Mouse (Mus musculus): ENCODE results near the gene Sptbn1. TPM values are rescaled to one million over a fixed set of nuclear protein-coding genes. Genes with fewer than 3 reads are reported as not detected.

The Sptbn1 gene
- total and polyA plus RNA-seq, 2 experiments from 2014 or later: 162 to 247 TPM

GRCm38 (mm10) chr11:30232082-30232481 lies 35.9 kb downstream of the Sptbn1 start:
- H3K9me3 ChIP-seq (ENCODE audit: low read length): no peaks in the 10 kb centered on the region
- no peaks in the 10 kb centered on the region for H3K27me3 ChIP-seq (ENCODE audit: insufficient read depth, low read length)
- 64% methylated on average over 2 of the region's 2 CpGs for WGBS
- H3K36me3 ChIP-seq (ENCODE audit: insufficient read depth, low read length): 0 out of 2 replicates have a peak, but pooled peaks cover 5% of the 10 kb centered on the region
- peak; percentile 60 for DNase-seq (ENCODE audit: low spot score)
- no peak overlapping the region for H3K4me3 ChIP-seq (ENCODE audit: low read length)
- no peak overlapping the region for H3K4me2 ChIP-seq (ENCODE audit: low read depth, low read length)
- no peak for ATAC-seq
- H3K9ac ChIP-seq (replicated peaks; ENCODE audit: low read length): no peak overlapping the region
- no peak for TF ChIP-seq CTCF (IDR thresholded peaks at IDR 0.05; ENCODE audit: low read depth)
- H3K27ac ChIP-seq: no peak overlapping the region
- H3K4me1 ChIP-seq (ENCODE audit: insufficient read depth, low read length): 0 out of 2 replicates have a peak, but pooled peaks cover 3% of the 10 kb centered on the region

- no peak overlapping the region for H3K4me2 ChIP-seq (ENCODE audit: low read depth, low read length)
- 84% methylated on average over 3 of the region's 3 CpGs for WGBS
- H3K27ac ChIP-seq: no peak overlapping the region
- H3K36me3 ChIP-seq (ENCODE audit: insufficient read depth, low read length): 0 out of 2 replicates have a peak, but pooled peaks cover 5% of the 10 kb centered on the region
- 0 out of 2 replicates have a peak, but pooled peaks cover 3% of the 10 kb centered on the region for H3K4me1 ChIP-seq (ENCODE audit: insufficient read depth, low read length)
- ATAC-seq (no peak), DNase-seq (ENCODE audit: low spot score) (no peak)
- no peaks in the 10 kb centered on the region for H3K27me3 ChIP-seq (ENCODE audit: insufficient read depth, low read length)
- H3K9me3 ChIP-seq (ENCODE audit: low read length): no peaks in the 10 kb centered on the region
- no peak for TF ChIP-seq CTCF (IDR thresholded peaks at IDR 0.05; ENCODE audit: low read depth)
- H3K9ac ChIP-seq (replicated peaks; ENCODE audit: low read length): no peak overlapping the region
- no peak overlapping the region for H3K4me3 ChIP-seq (ENCODE audit: low read length)
These were observed 36.6 kb downstream of the Sptbn1 start for GRCm38 (mm10) chr11:30231336-30231735.

- no peak for TF ChIP-seq CTCF (IDR thresholded peaks at IDR 0.05; ENCODE audit: low read depth)
- Histone ChIP-seq H3K27me3 (ENCODE audit: insufficient read depth, low read length) (no peaks in the 10 kb centered on the region), H3K36me3 (ENCODE audit: insufficient read depth, low read length) (0 out of 2 replicates have a peak, but pooled peaks cover 2% of the 10 kb centered on the region), H3K27ac (peak overlapping the region; percentile 32; the same call in 1 of the 2 replicates), H3K4me3 (ENCODE audit: low read length) (no peak overlapping the region), H3K9me3 (ENCODE audit: low read length) (no peaks in the 10 kb centered on the region), H3K4me1 (ENCODE audit: insufficient read depth, low read length) (0 out of 2 replicates have a peak, but pooled peaks cover 3% of the 10 kb centered on the region), H3K9ac (replicated peaks; ENCODE audit: low read length) (no peak overlapping the region), H3K4me2 (ENCODE audit: low read depth, low read length) (no peak overlapping the region)
- no peak for DNase-seq (ENCODE audit: low spot score)
- 80% methylated on average over 4 of the region's 4 CpGs for WGBS
- 0 out of 2 replicates have a peak, but pooled peaks have one; percentile 43 for ATAC-seq
These were observed 37.6 kb downstream of the Sptbn1 start for GRCm38 (mm10) chr11:30230330-30230771.

- no peak overlapping the region for H3K4me3 ChIP-seq (ENCODE audit: low read length)
- DNase-seq (ENCODE audit: low spot score): no peak
- no peaks in the 10 kb centered on the region for H3K9me3 ChIP-seq (ENCODE audit: low read length)
- no peaks in the 10 kb centered on the region for H3K27me3 ChIP-seq (ENCODE audit: insufficient read depth, low read length)
- TF ChIP-seq CTCF (IDR thresholded peaks at IDR 0.05; ENCODE audit: low read depth): no peak
- H3K9ac ChIP-seq (replicated peaks; ENCODE audit: low read length): no peak overlapping the region
- H3K4me1 ChIP-seq (ENCODE audit: insufficient read depth, low read length): 0 out of 2 replicates have a peak, but pooled peaks cover 3% of the 10 kb centered on the region
- WGBS: 62% methylated on average over 2 of the region's 2 CpGs
- ATAC-seq: no peak
- H3K36me3 ChIP-seq (ENCODE audit: insufficient read depth, low read length): no peaks in the 10 kb centered on the region
- H3K4me2 ChIP-seq (ENCODE audit: low read depth, low read length): no peak overlapping the region
- H3K27ac ChIP-seq: no peak overlapping the region
These were observed 41.2 kb downstream of the Sptbn1 start for GRCm38 (mm10) chr11:30226756-30227155.

GRCm38 (mm10) chr11:30224599-30224998 lies 43.4 kb downstream of the Sptbn1 start:
- H3K4me1 ChIP-seq (ENCODE audit: insufficient read depth, low read length): no peaks in the 10 kb centered on the region
- H3K9me3 ChIP-seq (ENCODE audit: low read length): no peaks in the 10 kb centered on the region
- no peak for TF ChIP-seq CTCF (IDR thresholded peaks at IDR 0.05; ENCODE audit: low read depth)
- H3K36me3 ChIP-seq (ENCODE audit: insufficient read depth, low read length): no peaks in the 10 kb centered on the region
- DNase-seq (ENCODE audit: low spot score) (no peak), ATAC-seq (no peak)
- no peak overlapping the region for H3K9ac ChIP-seq (replicated peaks; ENCODE audit: low read length)
- H3K27me3 ChIP-seq (ENCODE audit: insufficient read depth, low read length): no peaks in the 10 kb centered on the region
- no peak overlapping the region for H3K4me3 ChIP-seq (ENCODE audit: low read length)
- no peak overlapping the region for H3K4me2 ChIP-seq (ENCODE audit: low read depth, low read length)
- no peak overlapping the region for H3K27ac ChIP-seq

GRCm38 (mm10) chr11:30222636-30223035 lies 45.3 kb downstream of the Sptbn1 start:
- no peak overlapping the region for H3K4me3 ChIP-seq (ENCODE audit: low read length)
- H3K27me3 ChIP-seq (ENCODE audit: insufficient read depth, low read length): no peaks in the 10 kb centered on the region
- no peaks in the 10 kb centered on the region for H3K9me3 ChIP-seq (ENCODE audit: low read length)
- no peak overlapping the region for H3K4me2 ChIP-seq (ENCODE audit: low read depth, low read length)
- TF ChIP-seq CTCF (IDR thresholded peaks at IDR 0.05; ENCODE audit: low read depth): peak; percentile 39; the same call in 1 of the 2 replicates
- ATAC-seq: no peak
- no peak for DNase-seq (ENCODE audit: low spot score)
- WGBS: 46% methylated on average over 2 of the region's 2 CpGs
- no peaks in the 10 kb centered on the region for H3K4me1 ChIP-seq (ENCODE audit: insufficient read depth, low read length)
- no peak overlapping the region for H3K27ac ChIP-seq
- no peak overlapping the region for H3K9ac ChIP-seq (replicated peaks; ENCODE audit: low read length)
- no peaks in the 10 kb centered on the region for H3K36me3 ChIP-seq (ENCODE audit: insufficient read depth, low read length)

- ATAC-seq (no peak), DNase-seq (ENCODE audit: low spot score) (no peak)
- 90% methylated on average over 5 of the region's 5 CpGs for WGBS
- no peaks in the 10 kb centered on the region for H3K4me1 ChIP-seq (ENCODE audit: insufficient read depth, low read length)
- no peaks in the 10 kb centered on the region for H3K36me3 ChIP-seq (ENCODE audit: insufficient read depth, low read length)
- H3K27me3 ChIP-seq (ENCODE audit: insufficient read depth, low read length): no peaks in the 10 kb centered on the region
- H3K9ac ChIP-seq (replicated peaks; ENCODE audit: low read length): no peak overlapping the region
- H3K4me2 ChIP-seq (ENCODE audit: low read depth, low read length): no peak overlapping the region
- no peak for TF ChIP-seq CTCF (IDR thresholded peaks at IDR 0.05; ENCODE audit: low read depth)
- no peak overlapping the region for H3K27ac ChIP-seq
- no peaks in the 10 kb centered on the region for H3K9me3 ChIP-seq (ENCODE audit: low read length)
- no peak overlapping the region for H3K4me3 ChIP-seq (ENCODE audit: low read length)
These were observed 46.9 kb downstream of the Sptbn1 start for GRCm38 (mm10) chr11:30221043-30221442.
